8 mouse cellular contexts compared by ENCODE assay signal in genomic region chr14:87416755-87417690, GRCm38 (mm10). TPM values are rescaled to one million over a fixed set of nuclear protein-coding genes. Genes with fewer than 3 reads are reported as not detected.
DNase-seq lines count a peak whose midpoint lies in the region; ATAC-seq and TF ChIP-seq lines count a peak whose summit lies in the region.

No protein-coding gene starts in this region.

- no peaks in the 10 kb centered on the region for H3K36me3 ChIP-seq in forebrain, embryonic 13.5 days (ENCODE audit: poor library complexity, severe bottlenecking)
- H3K36me3 ChIP-seq in heart, postnatal 0 days (replicated peaks; ENCODE audit: control insufficient read depth, insufficient read depth, low read length) = no peaks in the 10 kb centered on the region
- H3K36me3 ChIP-seq in lung, embryonic 16.5 days (ENCODE audit: control insufficient read depth, insufficient read depth, low read length) = no peaks in the 10 kb centered on the region

- no peaks in the 10 kb centered on the region for H3K27me3 ChIP-seq in forebrain, embryonic 13.5 days
- H3K27me3 ChIP-seq in heart, postnatal 0 days (ENCODE audit: control insufficient read depth, insufficient read depth, low read length) = no peaks in the 10 kb centered on the region
- H3K27me3 ChIP-seq in lung, embryonic 16.5 days (ENCODE audit: control insufficient read depth, insufficient read depth, low read depth, low read length) = no peaks in the 10 kb centered on the region

- H3K4me3 ChIP-seq in forebrain, embryonic 13.5 days = peak overlapping the region; percentile 78
- H3K4me3 ChIP-seq in heart, postnatal 0 days (ENCODE audit: low read depth, low read length) = peak overlapping the region; percentile 94
- peak overlapping the region; percentile 89 for H3K4me3 ChIP-seq in lung, embryonic 16.5 days (ENCODE audit: low read length)

- TF ChIP-seq EP300 in heart, postnatal 0 days (IDR thresholded peaks at IDR 0.05; ENCODE audit: low read depth) = no peak

- H3K4me2 ChIP-seq in forebrain, embryonic 13.5 days = peak overlapping the region; percentile 75
- H3K4me2 ChIP-seq in heart, postnatal 0 days (ENCODE audit: low read depth, low read length) = peak overlapping the region; percentile 74
- H3K4me2 ChIP-seq in lung, embryonic 16.5 days (ENCODE audit: low read depth, low read length) = peak overlapping the region; percentile 65

- TF ChIP-seq CTCF in heart, postnatal 0 days (IDR thresholded peaks at IDR 0.05; ENCODE audit: low read depth) = no peak

- H3K9me3 ChIP-seq in forebrain, embryonic 13.5 days (replicated peaks) = no peaks in the 10 kb centered on the region
- H3K9me3 ChIP-seq in heart, postnatal 0 days (replicated peaks; ENCODE audit: control insufficient read depth, low read length) = no peaks in the 10 kb centered on the region
- no peaks in the 10 kb centered on the region for H3K9me3 ChIP-seq in lung, embryonic 16.5 days (ENCODE audit: control insufficient read depth, low read length)

- H3K9ac ChIP-seq in forebrain, embryonic 13.5 days = peak overlapping the region; percentile 92
- H3K9ac ChIP-seq in heart, postnatal 0 days (replicated peaks; ENCODE audit: low read depth, low read length) = peak overlapping the region; percentile 97
- H3K9ac ChIP-seq in lung, embryonic 16.5 days (ENCODE audit: low read length) = peak overlapping the region; percentile 95

- peak; percentile 75 for ATAC-seq in forebrain, embryonic 13.5 days
- ATAC-seq in heart, postnatal 0 days (ENCODE audit: insufficient read depth, low read depth) = peak; percentile 51
- peak; percentile 64 for ATAC-seq in lung, embryonic 16.5 days (ENCODE audit: low read depth)

- WGBS in forebrain, embryonic 13.5 days = under 1% methylated on average over 73 of the region's 109 CpGs
- under 1% methylated on average over 75 of the region's 109 CpGs for WGBS in heart, postnatal 0 days
- WGBS in lung, embryonic 16.5 days = under 1% methylated on average over 54 of the region's 109 CpGs

- H3K27ac ChIP-seq in forebrain, embryonic 13.5 days = peak overlapping the region; percentile 99
- H3K27ac ChIP-seq in heart, postnatal 0 days (ENCODE audit: low read depth) = peak overlapping the region; percentile 98
- peak overlapping the region; percentile 100 for H3K27ac ChIP-seq in lung, embryonic 16.5 days (ENCODE audit: low read length)

- H3K4me1 ChIP-seq in forebrain, embryonic 13.5 days = peaks cover 32% of the 10 kb centered on the region
- H3K4me1 ChIP-seq in heart, postnatal 0 days (ENCODE audit: control insufficient read depth, insufficient read depth) = peaks cover 24% of the 10 kb centered on the region
- H3K4me1 ChIP-seq in lung, embryonic 16.5 days (replicated peaks; ENCODE audit: control insufficient read depth, insufficient read depth, low read length) = peaks cover 6% of the 10 kb centered on the region

- DNase-seq in MN1 (ENCODE audit: low spot score) = peak; percentile 61
- peak; percentile 48 for DNase-seq in c-Kit-positive CD71-positive TER-119-positive erythroid progenitor cells, embryonic 14.5 days (ENCODE audit: low spot score)
- DNase-seq in heart, postnatal 0 days (ENCODE audit: low spot score) = peak; percentile 61
- DNase-seq in kidney, postnatal 4 days = peak; percentile 68 to 76
- peak; percentile 17 for DNase-seq in ovary, adult 18-20 months (ENCODE audit: low spot score)
- peak; percentile 59 for DNase-seq in urinary bladder, postnatal 14 days (ENCODE audit: low spot score)

RNA-seq across cellular contexts. Expression of gene Tdrd3, which starts 0.6 kb away (rescaled TPM):
- 48.1 and 48.2 TPM in 2 replicates for polyA plus RNA-seq in forebrain, embryonic 13.5 days (2015; fragmentation: Nextera tagmentation; extraction: Ambion mirVana)
- total RNA-seq in heart, postnatal 0 days (2014; rRNA removed; ENCODE audit: low replicate concordance) = 13.4 and 22.4 TPM in 2 replicates
- 13.8 and 14.5 TPM in 2 replicates for polyA plus RNA-seq in heart, postnatal 0 days (2015; fragmentation: Nextera tagmentation; extraction: Ambion mirVana)
- 24.1 and 24.5 TPM in 2 replicates for polyA plus RNA-seq in lung, embryonic 16.5 days (2015; fragmentation: Nextera tagmentation; extraction: Ambion mirVana)

Comparison
In these comparisons a context has a peak if more than half of its experiments do, and no peak if none do; other contexts are left out.
1. Peak in every context shown above with its lines: DNase-seq, ATAC-seq, H3K4me3 ChIP-seq and H3K27ac ChIP-seq.
2. DNase-seq: peak in every context shown above with its lines; median percentile 72 in kidney, postnatal 4 days; 61 in MN1; 61 in heart, postnatal 0 days; 59 in urinary bladder, postnatal 14 days; 48 in c-Kit-positive CD71-positive TER-119-positive erythroid progenitor cells, embryonic 14.5 days; 17 in ovary, adult 18-20 months.